Mouse (Mus musculus): ENCODE results near the gene Tmed8.
"Not testable (repeated sequence)": the region's sequence is repeated elsewhere in the genome, so short reads cannot be mapped to it uniquely, and the experiment has no call there.

Gene Tmed8

DNA sequence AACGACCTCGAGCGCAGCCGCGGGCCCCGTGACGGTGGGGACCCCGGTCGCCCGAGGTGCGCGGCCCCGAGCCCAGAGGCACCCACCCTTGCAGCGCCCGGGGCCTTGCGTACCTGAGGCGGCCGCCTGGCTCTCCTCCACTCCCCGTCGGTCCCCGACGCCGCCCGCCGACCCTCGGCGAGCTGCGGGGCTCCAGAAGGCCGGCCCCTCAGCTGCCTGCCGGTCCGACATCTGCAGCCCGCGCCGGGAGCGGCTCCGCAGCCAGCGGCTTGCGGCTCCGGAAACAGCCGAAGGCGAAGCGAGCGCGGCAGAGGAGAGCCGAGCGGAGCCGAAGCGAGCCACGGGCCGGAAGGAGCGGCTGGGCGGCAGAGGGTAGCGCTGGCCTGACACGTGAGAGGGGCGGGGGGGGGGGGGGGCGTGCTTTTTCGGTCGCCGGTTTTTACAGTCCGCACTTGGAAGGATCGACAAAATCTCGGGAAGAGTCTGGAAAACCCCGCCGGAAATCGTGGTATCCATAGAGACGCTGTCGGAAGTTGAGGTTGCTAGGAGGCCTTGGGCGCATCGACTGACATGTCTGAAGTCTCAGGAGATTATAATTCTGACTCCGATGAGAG is at the start of gene Tmed8:
Gene Tmed8 (minus strand): TSS at position 482 of the 614 bp plus-strand sequence.
- DNase-seq, result peak; percentile 87 to 89

DNA sequence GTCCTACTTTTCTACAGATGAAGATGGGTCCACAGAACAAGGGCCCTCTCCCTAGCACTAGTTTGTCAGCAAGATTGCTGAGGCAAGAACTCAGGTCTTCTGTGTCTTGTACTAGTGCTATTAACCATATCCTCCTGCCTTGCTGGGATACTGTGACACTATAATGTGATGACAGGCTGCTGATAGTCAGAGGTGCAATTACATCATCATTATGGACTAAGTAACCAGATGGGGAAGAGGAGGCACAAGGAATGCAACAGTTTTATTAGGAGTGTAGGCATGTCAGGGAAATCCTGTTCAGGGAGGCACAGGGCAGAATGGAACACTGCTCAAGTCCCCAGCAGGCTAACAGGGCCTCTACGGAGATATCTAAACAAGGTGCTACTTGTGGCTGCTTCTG is 38.4 kb upstream of the Tmed8 start, which contains the start of gene Noxred1:
Gene Noxred1 (minus strand): TSS at position 101 of the 400 bp plus-strand sequence.
- no peak for DNase-seq

DNA sequence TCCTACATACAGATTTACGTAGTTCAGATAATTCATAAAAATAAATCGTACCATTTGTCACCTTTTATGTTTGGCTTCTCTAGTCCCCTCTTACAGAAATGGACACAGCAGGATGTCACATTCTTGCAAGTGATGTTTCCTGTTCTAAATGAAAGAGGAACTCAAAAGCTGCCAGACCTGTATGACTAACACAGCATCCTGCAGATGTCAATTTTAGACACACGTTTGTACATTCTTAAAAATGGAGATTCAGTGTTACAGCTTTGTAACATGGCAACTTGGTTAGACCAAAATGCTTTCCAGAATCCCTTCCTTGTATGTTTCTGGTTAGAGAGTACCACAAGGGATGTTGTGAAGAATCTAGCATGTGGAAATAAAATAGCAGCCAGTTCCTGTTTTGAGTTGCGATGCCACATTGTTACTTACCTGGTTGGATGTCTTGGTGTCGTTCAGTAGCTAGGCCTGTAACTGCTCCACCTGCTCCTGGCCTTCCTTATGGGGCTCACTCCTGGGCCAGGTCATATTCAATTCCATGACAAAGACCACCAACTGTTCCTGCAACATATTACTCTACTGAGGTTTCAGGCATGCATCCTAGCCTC is 36.7 kb upstream of the Tmed8 start:
- DNase-seq, result no peak

DNA sequence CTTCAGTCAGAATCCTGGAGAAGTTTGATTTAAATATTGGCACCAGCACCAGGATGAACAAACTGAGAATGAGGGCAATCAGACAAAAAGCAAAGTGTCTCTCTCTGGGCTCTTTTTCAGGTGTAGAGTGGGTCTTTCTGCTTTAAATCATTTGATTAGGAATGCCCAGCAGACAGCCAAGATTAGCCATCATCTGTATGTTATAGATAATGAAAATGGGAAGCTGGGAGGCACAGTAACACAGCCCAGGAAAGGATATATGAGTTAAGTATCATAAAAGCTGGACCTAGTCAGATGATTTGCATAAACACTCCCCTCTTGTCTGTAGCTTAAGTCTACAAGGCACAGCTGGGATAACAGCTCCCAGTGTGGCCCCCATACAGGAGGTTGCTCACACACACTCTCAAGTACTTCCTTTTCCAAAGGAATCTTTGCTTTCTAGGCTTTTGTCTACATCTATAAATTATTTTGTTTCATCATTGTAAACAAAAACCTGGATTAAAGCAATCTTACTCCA is 30.2 kb upstream of the Tmed8 start:
- DNase-seq, result no peak

DNA sequence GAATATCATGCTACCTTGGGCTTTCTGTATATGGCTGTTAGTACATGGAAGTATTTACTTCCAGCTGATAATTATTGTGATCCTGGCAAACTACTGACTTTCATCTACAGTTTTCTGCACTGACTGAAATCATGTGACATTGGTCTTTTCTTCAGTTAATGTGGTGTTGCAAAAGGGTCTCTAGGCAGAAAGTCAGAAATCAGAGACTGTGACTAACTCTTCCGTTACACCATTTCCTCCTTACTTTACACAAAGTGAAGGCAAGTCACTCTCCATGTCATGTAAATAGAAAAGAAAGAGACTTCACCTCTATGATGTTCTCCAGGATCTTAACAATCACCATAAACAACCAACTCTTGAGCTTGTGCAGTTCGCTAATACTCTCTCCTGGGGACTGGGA is 29.4 kb upstream of the Tmed8 start:
- DNase-seq, result no peak

DNA sequence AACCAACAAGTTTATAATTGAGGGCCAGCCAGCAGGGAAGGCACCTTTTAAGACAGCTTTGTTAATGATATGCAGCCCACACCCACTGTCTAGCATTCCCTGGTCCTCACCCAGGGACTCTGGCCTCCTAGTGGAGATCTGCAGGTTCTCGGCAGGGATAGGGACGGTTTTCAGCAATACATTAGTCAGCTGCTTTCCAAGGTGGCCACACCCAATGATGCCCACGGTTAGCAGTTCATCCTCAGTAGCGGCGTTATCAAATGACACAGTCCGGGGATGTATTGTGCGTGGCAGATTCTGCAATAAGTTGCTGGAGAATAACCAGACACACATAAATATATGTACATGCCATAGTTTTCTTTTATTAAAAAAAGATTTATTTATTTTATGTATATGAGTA is 26.5 kb upstream of the Tmed8 start:
- no peak for DNase-seq

DNA sequence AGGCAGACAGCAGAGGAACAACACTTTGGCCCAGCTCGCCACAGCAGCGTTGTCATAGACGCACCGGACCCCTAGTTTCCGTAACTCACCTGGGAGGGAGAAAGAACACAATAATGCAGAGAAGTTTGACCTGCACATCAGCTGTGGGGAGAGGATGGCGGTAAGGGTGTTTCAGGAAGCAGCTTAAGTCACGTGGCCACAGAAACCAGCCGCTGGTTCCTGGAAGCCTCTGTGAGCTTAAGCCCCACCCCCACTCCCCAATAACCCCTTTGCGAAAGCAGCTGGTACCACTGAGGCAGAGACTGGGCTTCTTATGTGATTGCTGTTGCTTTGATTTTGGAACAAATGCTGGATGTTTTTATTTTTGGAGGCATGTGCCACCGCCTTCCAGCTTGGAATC is 24.7 kb upstream of the Tmed8 start:
- DNase-seq, result no peak

DNA sequence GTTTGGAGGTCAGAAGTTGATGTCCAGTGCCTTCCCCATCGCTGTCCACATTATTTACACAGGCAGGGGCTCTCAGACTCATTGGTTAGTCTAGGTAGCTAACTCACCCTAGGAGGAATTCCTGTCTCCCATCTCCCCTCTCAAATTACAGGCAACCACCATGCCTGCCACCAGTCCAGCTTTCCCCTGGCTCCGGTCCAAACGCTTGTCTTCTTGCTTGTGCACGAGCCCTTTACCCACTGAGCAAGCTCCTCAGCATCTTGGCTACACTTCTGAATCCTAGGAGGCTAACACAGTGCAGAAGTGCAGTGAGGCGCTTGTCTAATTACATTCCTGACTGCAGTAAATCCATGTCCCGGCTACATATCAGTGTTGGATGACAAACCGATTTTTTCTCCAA is 19.1 kb upstream of the Tmed8 start:
- peak; percentile 81 to 85 for DNase-seq

DNA sequence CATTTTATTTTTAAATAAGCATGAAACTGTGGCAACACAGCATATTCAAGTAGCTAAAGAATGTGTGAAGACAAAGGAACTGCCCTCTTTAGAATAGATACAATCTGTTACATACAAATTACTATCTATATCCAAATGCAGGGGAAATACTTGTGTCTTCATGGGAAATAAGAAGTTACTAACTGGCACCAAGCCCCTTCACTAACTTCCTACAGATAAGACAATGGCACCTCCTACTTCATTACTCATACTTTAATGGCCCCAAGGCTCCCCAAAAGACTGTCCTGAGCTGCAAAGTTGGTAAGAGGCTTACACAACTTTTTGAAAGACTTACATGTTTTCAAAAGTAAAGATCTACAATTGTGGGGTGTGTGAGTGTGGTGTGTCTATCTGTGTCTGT is 17.3 kb upstream of the Tmed8 start:
- DNase-seq, result no peak

DNA sequence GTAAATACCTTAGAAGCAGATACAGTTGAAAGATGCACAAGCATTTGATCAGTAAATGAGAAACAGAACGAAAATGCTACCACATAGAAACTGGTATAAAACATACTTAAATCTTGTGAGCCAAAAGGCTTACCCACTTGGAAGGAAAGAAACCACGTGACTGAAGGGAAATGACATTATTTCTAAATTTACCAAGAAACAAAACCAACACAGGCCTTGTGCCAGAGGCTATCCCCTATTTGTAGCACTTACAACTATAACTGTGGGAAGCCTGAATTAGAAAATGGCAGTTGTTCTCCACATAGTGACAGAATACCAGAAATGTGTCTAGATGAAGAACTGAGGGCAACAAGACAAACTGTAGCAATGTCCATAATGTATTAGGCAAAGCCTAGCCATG is 15.8 kb upstream of the Tmed8 start:
- no peak for DNase-seq

DNA sequence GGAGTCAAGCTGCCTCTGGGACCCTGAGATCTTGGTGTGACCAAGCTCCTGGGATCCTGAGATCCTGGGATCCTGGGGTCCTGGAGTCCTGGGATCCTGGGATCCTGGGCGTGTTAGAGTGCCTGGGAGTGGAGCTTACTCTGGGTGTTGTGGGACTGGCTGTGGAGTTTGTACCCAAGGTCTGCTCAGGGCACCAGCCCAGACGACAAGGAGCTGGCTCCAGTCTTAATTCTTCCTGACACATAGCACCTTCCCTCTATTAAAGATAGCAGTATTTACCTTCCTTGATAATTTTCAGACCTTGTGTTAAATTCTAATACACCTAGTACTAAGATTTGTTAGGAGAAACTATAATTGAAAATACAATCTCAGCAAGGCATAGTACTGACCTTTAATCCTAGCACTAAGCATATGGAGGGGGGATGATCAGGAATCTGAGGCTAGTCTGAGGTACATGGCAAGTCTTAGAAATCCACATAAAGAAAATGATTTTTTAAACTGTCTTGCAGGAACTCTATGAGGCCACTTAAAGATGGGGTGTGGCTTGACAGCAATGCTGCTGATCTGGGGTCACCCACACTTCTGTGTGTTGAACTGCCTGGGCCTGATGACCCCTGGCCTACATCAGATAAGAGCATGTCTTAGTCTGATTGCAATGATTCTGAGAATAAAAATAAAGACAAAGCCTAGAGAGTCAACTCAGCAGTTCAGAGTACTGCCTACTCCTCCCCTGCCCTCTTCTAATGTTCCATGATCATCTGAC is 12.8 kb upstream of the Tmed8 start:
- DNase-seq, result no peak

DNA sequence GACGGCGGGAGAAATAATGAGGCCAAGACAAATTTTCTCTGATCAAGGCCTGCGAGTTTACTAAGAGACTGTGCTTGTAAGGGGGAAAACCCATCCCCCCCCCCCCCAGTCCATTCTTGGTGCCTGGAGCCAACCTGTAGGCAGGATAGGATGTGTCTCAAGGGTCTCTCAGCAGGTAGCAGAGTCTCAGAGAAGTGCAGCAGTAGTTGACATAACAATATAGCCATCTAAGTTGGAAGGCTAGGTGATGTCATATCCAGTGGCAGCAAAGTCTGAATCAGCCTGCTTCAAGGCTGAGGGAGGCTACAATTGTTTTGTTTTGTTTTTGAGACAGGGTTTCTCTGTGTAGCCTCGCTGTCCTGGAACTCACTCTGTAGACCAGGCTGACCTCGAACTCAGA is 5.5 kb upstream of the Tmed8 start:
- DNase-seq, result not testable (repeated sequence)

DNA sequence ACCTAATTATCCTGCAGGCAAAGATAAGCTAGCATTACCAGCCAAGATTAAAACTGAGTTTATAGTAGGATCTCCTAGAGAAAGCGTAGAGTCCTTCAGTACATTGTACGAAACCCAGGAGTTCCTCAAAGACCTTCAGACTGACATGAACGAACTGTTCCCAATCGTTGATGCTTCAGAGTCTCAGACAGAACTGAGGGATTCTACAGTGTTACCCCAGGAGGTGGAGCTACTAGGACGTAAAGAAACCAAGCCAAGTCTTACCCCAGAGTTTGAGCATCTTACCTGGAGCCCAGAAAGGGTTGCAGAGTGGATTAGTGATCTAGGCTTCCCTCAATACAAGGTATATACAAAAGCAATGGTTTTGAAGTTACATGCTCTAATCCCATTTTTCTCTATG is 1.4 kb upstream of the Tmed8 start:
- DNase-seq, result no peak

DNA sequence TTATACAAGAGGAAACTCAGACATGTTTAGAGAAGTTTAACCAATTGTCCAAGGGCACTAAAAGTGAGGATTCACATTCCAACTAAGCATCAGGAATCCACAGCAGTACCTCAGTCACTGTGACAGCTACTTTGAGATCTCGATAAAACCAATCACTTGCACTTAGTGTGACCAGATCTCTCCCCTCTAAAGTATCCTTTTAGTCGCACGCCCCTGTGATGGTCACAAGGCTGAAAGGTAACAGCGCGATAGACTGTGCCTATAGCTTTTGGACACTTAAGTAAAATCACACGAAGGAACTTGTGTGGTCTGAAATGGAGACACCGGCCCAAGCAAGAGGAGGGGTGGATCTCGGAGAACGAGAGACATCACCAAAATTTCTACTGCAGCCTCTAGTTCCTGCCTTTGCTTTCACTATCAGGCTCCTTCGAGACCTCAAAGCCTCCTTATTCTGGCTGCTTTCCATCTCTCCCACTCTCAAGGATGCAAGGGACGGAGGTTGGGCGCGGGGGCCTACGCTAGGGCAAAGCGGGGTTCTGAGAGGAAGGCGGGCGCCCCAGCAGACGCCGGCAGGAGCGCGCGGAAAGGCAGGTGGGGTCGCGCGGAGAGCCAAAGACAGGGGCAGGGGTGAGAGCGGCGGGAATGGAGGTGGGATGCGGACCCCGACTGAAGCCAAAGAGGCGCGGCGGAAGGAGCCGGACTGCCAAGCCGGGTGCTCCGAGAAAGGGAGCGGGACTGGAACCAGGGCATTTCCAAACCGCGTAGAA is 865 bp downstream of the Tmed8 start, which contains the start of gene Samd15:
Gene Samd15 (plus strand): TSS at position 518 of the 767 bp plus-strand sequence.
- peak; percentile 70 to 74 for DNase-seq

DNA sequence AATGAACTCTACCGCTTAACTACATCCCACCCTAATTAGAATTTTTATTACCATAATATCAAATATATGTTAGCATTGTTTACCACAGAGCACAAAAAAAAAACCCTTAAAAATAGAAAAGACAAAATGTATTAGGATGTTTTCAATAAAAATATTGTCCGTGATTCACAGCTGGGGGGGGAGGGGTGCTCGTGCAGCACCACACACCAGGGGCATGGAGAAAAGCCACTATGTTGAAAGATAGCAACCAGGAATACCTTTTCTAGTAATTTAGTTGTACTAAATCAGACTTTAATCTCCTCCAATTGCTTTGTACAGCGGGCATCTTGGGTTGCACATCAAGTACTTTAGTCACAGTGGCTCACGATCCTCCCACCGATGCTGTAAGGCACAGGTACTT is 1.5 kb downstream of the Tmed8 start:
- peak; percentile 12 to 19 for DNase-seq

DNA sequence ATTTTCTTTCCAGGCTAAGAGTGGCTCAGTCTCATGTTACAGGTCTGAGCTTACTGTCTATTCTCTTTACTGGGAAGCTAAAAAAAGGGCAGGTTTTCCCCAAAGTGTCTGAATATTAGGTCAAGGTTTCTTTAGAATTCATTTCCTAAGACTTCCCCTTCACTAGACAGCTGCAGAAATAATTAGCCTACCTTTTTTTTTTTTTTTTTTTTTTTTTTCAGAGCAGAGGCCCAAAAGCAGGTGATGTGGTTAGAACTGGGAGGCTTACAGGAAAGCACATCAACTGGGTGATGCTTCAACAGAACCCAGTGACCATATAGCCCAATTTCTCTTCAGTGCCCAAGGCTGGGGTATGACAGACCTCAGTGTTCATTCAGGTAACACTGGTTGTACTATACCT is 3.9 kb downstream of the Tmed8 start:
- no peak for DNase-seq

DNA sequence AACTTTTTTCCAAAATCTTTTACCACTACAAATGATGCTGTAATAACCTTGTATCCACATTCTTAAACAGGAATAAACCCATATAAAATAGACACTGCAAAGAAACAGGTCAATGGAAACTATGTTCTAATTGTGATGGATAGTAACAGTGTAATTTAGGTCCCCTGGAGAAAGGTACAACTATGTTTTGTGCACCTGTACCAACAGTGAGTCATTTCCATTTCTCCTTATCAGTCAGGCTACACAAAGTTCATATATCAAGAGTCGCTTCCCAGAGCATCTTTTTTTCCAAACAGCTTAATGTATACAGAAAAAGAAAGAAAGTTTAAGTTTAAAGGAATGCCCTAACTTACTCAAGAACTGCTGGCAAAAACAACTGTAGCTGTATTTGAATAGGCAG is 5.2 kb downstream of the Tmed8 start:
- no peak for DNase-seq

DNA sequence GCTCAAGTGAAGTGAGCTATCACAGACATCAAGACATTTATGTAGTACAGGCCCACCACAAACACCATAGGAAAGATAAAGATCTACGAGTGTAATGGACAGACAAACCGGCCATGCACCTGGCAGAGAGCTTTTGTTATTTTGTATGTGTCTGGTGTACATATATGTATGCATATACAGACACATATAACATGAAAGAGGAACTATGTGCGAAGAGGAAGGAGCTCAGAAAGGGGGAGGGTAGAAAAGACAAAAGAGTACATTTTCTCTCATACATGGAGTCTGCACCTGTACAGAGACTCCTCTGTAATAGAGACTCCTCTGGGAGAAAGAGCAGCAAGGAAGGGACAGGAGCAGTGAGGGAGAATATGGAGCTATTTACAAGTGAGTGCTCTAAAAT is 7.2 kb downstream of the Tmed8 start:
- DNase-seq, result no peak

DNA sequence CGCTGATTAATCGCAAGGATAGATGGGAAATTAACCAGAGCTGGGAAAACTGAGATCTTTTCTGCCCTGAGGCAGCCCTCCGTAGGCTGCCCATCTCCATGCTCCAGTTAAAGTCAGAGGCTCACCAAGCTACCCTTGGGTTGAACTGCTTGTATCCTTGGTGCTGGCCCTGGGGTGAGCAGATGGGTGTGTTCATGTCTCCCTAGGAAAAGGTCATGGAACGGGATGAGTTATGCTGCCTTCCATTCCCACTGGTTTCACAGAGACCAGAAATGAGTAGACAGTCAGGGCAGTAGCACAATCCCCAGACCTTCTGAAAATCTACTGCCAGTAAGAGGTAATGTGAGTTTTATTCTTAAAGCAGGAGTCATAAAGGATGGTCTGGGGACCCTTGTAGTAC is 22.6 kb downstream of the Tmed8 start:
- no peak for DNase-seq

DNA sequence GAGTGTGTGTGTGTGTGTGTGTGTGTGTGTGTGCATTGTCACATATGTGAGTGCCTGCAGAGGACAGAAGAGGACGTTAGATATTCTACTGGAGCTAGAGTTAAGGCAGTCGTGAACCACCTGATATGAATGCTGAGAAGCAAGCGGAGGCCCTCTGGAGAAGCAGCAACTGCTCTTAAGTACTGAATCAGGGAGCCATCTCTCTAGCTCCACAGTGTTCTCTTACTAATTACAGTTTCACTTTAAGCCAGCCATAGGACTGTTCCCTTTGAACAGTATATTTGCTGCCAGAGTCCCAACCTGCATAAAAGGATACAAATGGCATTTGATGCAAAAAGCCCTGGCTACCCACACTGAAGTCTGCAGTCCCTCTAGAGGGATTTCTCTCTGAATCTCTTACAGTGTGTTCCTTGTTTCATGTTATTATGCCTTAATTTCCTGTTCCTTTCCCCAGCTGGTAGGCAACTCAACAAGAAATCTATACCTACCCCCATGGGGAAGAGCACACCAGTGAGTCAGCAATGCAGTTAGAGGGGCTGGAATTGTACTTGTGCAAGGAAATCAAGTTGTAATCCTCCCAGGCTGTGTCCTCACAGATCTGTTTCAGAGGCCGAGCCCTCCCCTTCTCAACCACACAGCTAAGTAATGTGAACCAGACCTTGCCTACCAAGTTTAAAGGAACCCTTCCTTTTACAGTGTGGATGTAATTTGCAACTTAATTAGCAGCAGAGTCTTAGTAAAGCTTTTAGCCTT is 24.9 kb downstream of the Tmed8 start:
- DNase-seq, result no peak

DNA sequence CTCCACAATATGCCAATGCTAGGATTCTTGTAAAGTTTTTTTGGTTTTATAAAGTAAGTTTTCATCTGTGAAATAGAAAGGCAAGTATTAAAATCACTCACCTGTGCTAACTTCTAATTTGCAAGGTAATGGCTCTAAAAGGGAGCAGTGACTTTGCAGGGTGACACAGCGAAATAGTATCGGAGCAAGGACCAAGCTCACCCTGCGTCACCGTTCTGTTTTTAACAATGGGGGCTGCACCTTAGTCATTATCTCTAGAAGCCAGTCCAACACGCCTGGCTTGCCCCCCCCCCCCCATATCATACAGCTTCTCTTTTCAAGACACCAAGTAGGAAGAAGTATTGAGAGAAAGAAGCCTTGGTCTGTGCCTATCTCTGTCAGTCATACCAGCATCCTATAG is 39.4 kb downstream of the Tmed8 start:
- DNase-seq, result no peak

DNA sequence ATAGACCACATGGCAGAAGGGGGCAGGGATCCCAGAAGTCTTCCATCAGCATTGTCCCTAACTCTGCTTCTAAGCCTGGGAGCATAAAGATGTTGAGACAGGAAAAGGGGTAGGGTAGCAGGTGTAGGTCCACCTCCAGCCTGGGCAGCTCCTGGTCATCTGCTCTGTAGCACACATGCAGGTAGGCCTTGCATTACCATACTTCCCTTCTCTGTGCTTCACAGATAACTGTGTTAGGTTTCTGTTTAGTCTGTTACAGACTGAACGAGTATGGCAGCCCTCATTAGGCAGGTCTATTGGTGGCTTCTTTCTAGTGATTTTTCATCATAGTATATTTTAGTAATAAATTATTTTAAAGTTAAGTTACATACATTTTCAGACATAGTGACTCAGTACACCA is 39.9 kb downstream of the Tmed8 start:
- no peak for DNase-seq
